Mouse (Mus musculus): ENCODE measurements around the gene Syt8. TPM values are rescaled to one million over a fixed set of nuclear protein-coding genes. Genes with fewer than 3 reads are reported as not detected.

Gene Syt8
- polyA plus RNA-seq, 1 experiment = 3.4 TPM

DNA sequence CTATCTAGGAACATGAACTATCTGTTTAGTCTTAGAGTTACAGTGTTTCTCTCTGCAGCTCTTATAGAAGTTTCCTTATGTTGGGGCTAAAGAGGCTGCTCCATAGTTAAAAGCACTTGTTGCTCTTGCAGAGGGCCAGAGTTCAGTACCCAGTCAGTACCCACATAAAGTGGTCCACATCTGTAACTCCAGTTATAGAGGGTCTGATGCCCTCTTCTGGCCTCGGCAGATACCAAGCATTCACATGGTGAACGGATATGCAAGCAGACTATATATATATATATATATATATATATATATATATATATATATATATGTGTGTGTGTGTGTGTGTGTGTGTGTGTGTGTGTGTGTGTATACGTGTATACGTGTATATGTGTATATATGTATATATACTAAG, 26.7 kb upstream of the Syt8 start:
- Histone ChIP-seq H3K27me3 (replicated peaks) (no peaks in the 10 kb centered on the region), H3K4me1 (peaks cover 40% of the 10 kb centered on the region), H3K9me3 (0 out of 2 replicates have a peak, but pooled peaks cover 2% of the 10 kb centered on the region), H3K36me3 (replicated peaks; ENCODE audit: low read length) (no peaks in the 10 kb centered on the region), H3K4me3 (replicated peaks) (no peak overlapping the region)
- TF ChIP-seq GATA1 (IDR thresholded peaks at IDR 0.05; ENCODE audit: borderline replicate concordance, low read length) = no peak
- TF ChIP-seq FLI1 (IDR thresholded peaks at IDR 0.05; ENCODE audit: low read length) = no peak

DNA sequence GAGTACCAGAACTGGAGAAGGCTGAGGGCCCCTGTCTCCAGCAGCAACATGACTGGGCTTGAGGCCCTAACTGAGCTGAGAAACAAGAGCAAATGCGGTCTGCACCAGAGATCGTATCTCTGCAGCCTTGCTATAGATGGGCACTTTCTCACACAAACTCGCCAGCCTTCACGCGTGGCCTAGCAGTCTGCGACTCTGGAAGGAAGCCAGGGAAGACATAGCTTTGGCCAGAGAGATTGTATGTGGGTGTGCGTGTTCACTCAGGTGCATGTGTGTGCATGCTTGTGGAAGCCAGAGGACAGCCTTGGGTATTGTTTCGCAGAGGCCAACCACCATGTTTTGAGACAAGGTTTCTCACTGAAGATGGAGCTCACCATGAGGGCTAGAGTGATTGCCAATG, 26.0 kb upstream of the Syt8 start:
- 0 out of 2 replicates have a peak, but pooled peaks cover 2% of the 10 kb centered on the region for H3K9me3 ChIP-seq
- no peaks in the 10 kb centered on the region for H3K27me3 ChIP-seq (replicated peaks)
- TF ChIP-seq FLI1 (IDR thresholded peaks at IDR 0.05; ENCODE audit: low read length) (no peak), GATA1 (IDR thresholded peaks at IDR 0.05; ENCODE audit: borderline replicate concordance, low read length) (no peak)
- H3K4me3 ChIP-seq (replicated peaks) = no peak overlapping the region
- H3K4me1 ChIP-seq = peaks cover 32% of the 10 kb centered on the region
- H3K36me3 ChIP-seq (replicated peaks; ENCODE audit: low read length) = no peaks in the 10 kb centered on the region

DNA sequence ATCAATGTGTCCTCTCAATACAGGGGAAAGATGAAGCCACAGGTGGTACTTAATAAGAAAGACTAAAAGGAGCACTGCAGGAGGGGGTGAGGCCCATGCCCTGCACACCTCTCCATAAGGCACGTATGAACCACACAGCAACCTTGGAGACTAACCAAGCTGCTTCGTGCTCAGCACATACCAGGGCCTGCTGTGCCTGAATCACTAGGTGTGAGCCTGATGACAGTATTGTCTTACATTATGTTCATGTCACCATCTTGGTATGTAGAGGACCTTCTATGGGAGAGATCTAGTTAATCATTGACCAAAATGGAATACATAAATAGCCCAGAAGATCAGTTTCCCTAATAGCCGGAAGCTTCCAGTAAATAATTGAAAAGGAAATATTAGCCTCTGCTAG, 25.0 kb upstream of the Syt8 start:
- TF ChIP-seq FLI1 (IDR thresholded peaks at IDR 0.05; ENCODE audit: low read length) = no peak
- TF ChIP-seq GATA1 (IDR thresholded peaks at IDR 0.05; ENCODE audit: borderline replicate concordance, low read length) = no peak
- Histone ChIP-seq H3K27me3 (replicated peaks) (peaks cover 2% of the 10 kb centered on the region), H3K4me1 (peaks cover 23% of the 10 kb centered on the region), H3K9me3 (0 out of 2 replicates have a peak, but pooled peaks cover 2% of the 10 kb centered on the region), H3K36me3 (replicated peaks; ENCODE audit: low read length) (no peaks in the 10 kb centered on the region), H3K4me3 (replicated peaks) (no peak overlapping the region)

DNA sequence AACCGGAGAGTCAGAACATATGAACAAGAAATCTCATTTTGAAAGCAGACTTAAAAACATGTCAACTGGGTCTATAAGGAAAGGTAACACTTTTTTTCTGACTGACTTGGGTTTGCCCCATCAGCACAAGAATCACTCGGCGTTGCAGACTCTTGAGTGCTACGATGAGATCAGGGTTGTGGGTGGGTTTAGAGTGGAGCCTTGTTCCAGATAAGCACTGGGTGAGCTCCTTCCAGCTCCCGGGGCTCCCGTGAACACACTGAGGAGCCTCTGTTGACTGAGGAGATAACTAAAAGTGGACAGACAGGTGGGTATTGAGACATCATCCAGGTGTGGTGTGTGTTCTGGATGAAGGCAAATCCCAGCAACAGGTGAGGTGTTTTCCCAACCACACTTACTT, 21.4 kb upstream of the Syt8 start:
- Histone ChIP-seq H3K4me1 (peaks cover 13% of the 10 kb centered on the region), H3K36me3 (replicated peaks; ENCODE audit: low read length) (no peaks in the 10 kb centered on the region), H3K4me3 (replicated peaks) (no peak overlapping the region), H3K27me3 (replicated peaks) (peaks cover 4% of the 10 kb centered on the region), H3K9me3 (0 out of 2 replicates have a peak, but pooled peaks cover 2% of the 10 kb centered on the region)
- TF ChIP-seq GATA1 (IDR thresholded peaks at IDR 0.05; ENCODE audit: borderline replicate concordance, low read length) (no peak), FLI1 (IDR thresholded peaks at IDR 0.05; ENCODE audit: low read length) (no peak)

DNA sequence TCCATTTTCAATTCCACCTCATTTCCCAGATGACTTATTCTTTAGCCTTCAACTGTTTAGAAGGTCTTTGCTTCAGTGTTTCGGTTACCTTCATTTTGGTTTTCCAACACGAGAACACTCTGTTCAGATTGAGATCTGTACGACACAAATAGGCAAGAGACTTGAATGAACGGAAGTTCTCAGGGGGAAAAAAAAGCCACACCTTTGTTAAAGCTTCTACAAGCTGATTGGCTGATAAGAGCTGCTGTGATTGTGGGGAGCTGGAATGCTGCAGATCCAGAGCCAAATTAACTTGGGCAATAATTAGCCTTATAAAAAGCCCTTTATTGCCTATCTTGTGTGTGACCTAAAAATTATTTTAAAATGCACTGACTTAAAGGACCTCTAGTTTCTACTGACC, 19.3 kb upstream of the Syt8 start:
- Histone ChIP-seq H3K4me1 (peaks cover 14% of the 10 kb centered on the region), H3K27me3 (replicated peaks) (peaks cover 4% of the 10 kb centered on the region), H3K9me3 (peaks cover 4% of the 10 kb centered on the region; the same call in 1 of the 2 replicates), H3K36me3 (replicated peaks; ENCODE audit: low read length) (no peaks in the 10 kb centered on the region), H3K4me3 (replicated peaks) (no peak overlapping the region)
- TF ChIP-seq FLI1 (IDR thresholded peaks at IDR 0.05; ENCODE audit: low read length) (no peak), GATA1 (IDR thresholded peaks at IDR 0.05; ENCODE audit: borderline replicate concordance, low read length) (no peak)

DNA sequence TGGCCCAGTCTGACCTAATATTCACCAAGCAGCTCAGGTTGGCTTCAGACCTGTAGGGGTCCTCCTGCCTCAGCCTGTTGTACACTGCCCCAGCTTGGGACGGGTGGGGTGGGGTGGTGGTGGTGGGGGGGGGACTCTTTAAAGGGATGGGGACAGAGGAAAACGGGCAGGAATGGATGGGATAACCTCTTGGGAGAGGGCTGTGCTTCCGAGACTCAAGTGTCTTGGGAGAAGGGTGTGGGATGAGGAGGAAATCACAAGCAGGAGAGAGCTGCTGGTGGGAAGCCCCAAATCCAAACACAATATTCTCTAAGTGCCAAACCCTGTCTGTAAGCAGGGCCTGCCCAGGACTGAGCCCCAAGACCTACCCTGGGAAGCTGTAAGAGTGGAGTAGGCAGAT, 18.4 kb upstream of the Syt8 start:
- H3K9me3 ChIP-seq = peaks cover 2% of the 10 kb centered on the region; the same call in 1 of the 2 replicates
- H3K4me3 ChIP-seq (replicated peaks) = no peak overlapping the region
- H3K27me3 ChIP-seq (replicated peaks) = peaks cover 4% of the 10 kb centered on the region
- H3K4me1 ChIP-seq = peaks cover 19% of the 10 kb centered on the region
- no peak for TF ChIP-seq GATA1 (IDR thresholded peaks at IDR 0.05; ENCODE audit: borderline replicate concordance, low read length)
- TF ChIP-seq FLI1 (IDR thresholded peaks at IDR 0.05; ENCODE audit: low read length) = no peak
- no peaks in the 10 kb centered on the region for H3K36me3 ChIP-seq (replicated peaks; ENCODE audit: low read length)

DNA sequence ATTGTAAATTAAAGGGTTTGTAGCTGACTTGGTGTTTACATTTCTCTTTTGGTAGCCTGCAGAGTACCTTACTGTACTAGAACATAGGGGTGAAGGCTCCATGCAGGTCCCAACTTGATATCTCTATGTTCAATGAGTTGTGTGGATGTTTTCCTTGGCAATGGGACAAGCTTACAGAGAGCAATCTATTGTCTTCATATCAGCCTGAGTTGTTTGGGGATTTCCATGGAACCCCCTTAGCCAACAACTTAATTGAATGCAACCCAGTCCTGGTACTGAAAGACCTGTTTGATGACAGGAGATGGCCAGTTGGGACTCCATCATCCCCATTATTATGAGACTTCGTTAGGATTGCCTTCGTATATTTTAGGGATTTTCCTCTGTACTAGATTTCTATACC, 16.6 kb upstream of the Syt8 start:
- Histone ChIP-seq H3K9me3 (peaks cover 2% of the 10 kb centered on the region; the same call in 1 of the 2 replicates), H3K36me3 (replicated peaks; ENCODE audit: low read length) (no peaks in the 10 kb centered on the region), H3K4me1 (peaks cover 37% of the 10 kb centered on the region), H3K27me3 (replicated peaks) (peaks cover 4% of the 10 kb centered on the region), H3K4me3 (replicated peaks) (no peak overlapping the region)
- TF ChIP-seq FLI1 (IDR thresholded peaks at IDR 0.05; ENCODE audit: low read length) = no peak
- no peak for TF ChIP-seq GATA1 (IDR thresholded peaks at IDR 0.05; ENCODE audit: borderline replicate concordance, low read length)

DNA sequence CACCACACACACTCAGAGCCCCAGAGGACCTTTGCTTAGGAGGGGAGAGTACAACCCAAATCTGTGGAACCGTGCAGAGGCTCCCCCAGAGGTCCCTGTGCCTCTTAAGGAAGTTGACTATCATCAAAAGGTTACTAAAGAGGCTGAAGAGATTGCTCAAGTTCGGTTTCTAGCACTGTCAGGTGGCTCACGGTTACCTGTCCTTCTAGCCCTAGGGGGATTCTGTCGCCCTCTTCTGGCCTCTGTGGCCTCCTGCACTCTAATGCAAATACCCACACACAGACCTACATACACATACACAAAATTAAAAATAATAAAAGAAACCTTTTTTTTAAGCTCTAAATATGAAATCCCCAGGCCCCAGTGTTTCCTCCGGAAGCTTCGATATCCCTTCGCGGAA, 16.0 kb upstream of the Syt8 start:
- peaks cover 44% of the 10 kb centered on the region for H3K4me1 ChIP-seq

DNA sequence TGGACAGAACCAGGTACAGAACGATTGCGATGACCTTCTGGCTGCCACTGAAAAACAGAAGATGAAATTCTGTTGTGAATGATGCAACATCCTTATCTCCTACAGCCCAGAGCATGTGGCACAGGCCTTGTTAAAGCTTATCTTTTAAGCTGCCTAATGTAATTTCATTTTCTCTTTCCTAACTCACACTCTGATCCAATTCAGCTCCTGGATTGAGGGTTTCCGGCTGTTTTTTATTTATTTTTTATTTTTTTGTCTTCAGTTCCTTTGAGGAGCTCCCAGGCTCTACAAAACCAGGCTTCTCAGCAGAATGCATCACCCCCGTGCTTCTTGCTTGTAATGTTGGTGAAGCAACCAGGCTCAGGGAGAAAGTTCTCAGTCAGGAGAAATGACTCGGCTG, 14.8 kb upstream of the Syt8 start:
- peaks cover 9% of the 10 kb centered on the region; the same call in 1 of the 2 replicates for H3K9me3 ChIP-seq
- peaks cover 2% of the 10 kb centered on the region for H3K27me3 ChIP-seq (replicated peaks)
- peaks cover 49% of the 10 kb centered on the region for H3K4me1 ChIP-seq
- peak overlapping the region; percentile 48 for H3K4me3 ChIP-seq (replicated peaks)
- TF ChIP-seq GATA1 (IDR thresholded peaks at IDR 0.05; ENCODE audit: borderline replicate concordance, low read length) = peak; percentile 52; the same call in 1 of the 3 replicates
- no peak for TF ChIP-seq FLI1 (IDR thresholded peaks at IDR 0.05; ENCODE audit: low read length)
- H3K36me3 ChIP-seq (replicated peaks; ENCODE audit: low read length) = no peaks in the 10 kb centered on the region

More for the DNA sequence above, 16.0 kb upstream of the Syt8 start:
- Histone ChIP-seq H3K36me3 (replicated peaks; ENCODE audit: low read length) (no peaks in the 10 kb centered on the region), H3K27me3 (replicated peaks) (peaks cover 4% of the 10 kb centered on the region), H3K4me3 (replicated peaks) (no peak overlapping the region), H3K9me3 (peaks cover 9% of the 10 kb centered on the region; the same call in 1 of the 2 replicates)
- TF ChIP-seq FLI1 (IDR thresholded peaks at IDR 0.05; ENCODE audit: low read length) (no peak), GATA1 (IDR thresholded peaks at IDR 0.05; ENCODE audit: borderline replicate concordance, low read length) (no peak)

DNA sequence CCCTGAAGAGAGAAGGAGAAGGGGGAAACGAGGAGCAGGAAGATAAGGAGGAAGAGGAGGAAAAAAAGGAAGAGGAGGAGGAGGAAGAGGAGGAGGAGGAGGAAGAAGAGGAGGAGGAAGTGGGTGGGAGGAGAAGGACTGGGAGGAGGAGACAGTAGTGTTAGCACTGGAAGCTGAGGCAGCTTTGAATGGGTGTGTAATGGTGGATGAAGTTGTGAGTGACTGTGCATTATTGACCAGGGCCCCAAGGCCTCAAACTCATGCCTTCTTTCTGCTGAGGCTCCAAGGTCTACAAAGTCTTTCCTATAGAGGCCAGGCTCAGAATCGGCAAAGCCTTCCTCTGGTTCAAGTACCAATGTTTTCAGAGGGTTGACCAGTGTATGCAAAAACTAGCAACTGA, 12.8 kb upstream of the Syt8 start:
- Histone ChIP-seq H3K4me1 (peaks cover 58% of the 10 kb centered on the region), H3K4me3 (replicated peaks) (no peak overlapping the region), H3K27me3 (replicated peaks) (peaks cover 2% of the 10 kb centered on the region), H3K36me3 (replicated peaks; ENCODE audit: low read length) (no peaks in the 10 kb centered on the region), H3K9me3 (peaks cover 9% of the 10 kb centered on the region; the same call in 1 of the 2 replicates)
- no peak for TF ChIP-seq FLI1 (IDR thresholded peaks at IDR 0.05; ENCODE audit: low read length)
- no peak for TF ChIP-seq GATA1 (IDR thresholded peaks at IDR 0.05; ENCODE audit: borderline replicate concordance, low read length)
